Mouse (Mus musculus): ENCODE results near the gene Map7d3. TPM values are rescaled to one million over a fixed set of nuclear protein-coding genes. Genes with fewer than 3 reads are reported as not detected.

Map7d3 gene
- under 1 TPM in 1 of 2 experiments, not detected in 1; 0.16 TPM for total RNA-seq (2021)

- intact Hi-C loops (cut with DNase I), result no loop called here
- DNase-seq (ENCODE audit: extremely low spot score in 1 of 2, low spot score in 2 of 2), result peak in 1 of 2 experiments; percentile 20
Observed at GRCm38 (mm10) chrX:56821765-56822603, at the start of gene Map7d3. Gene Map7d3, minus strand, starts transcription at chrX:56822326.

DNA sequence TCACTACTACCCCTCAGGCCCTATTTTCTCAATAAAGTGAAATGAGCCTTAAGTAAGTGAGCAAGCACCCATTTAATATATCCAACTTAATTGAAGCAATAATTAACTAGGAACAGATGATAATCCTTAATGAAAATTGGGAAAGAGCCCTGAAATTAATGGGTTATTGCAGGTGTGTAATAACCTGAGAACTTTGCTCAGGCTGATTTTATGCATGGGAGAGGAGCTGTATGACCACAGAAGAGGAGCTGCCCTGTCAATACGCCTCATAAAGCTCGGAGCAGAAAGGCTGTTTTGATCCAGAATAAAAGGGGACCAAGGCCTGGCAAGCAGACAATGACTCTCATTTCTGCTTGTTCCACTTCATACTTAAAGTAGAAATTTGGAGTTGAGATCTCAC lies 47.7 kb upstream of the Map7d3 start, which contains the start of gene Adgrg4:
Adgrg4 (plus strand) TSS at position 301 of the 400 bp plus-strand sequence.
- intact Hi-C loops (cut with DNase I), result no loop called here
- no peak for DNase-seq (ENCODE audit: extremely low spot score in 1 of 2, low spot score in 2 of 2)

DNA sequence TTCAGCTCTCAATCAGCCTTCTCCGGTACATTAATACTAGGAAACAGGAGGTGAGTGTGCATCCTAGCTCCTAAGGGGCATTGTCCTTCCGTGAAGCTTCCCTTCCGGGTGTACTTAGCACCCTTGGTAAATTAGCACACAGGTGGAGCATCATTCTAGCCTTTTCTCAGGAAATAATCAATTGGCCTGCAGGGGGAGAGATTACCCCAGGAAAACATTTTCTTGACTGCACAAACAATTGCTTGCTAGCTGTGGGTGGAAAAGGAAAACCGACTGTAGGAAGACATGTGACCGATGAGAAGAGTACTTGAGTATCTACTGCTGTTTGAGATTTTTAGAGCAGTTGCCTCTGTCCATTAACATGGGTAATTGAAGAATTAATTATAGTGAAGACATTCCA lies 19.1 kb upstream of the Map7d3 start:
- intact Hi-C loops (cut with DNase I), result loop anchor here (10.0 kb wide), 2 partner anchors 204 to 284 kb away; partner anchors contain the start of gene Brs3
- no peak for DNase-seq (ENCODE audit: extremely low spot score in 1 of 2, low spot score in 2 of 2)

DNA sequence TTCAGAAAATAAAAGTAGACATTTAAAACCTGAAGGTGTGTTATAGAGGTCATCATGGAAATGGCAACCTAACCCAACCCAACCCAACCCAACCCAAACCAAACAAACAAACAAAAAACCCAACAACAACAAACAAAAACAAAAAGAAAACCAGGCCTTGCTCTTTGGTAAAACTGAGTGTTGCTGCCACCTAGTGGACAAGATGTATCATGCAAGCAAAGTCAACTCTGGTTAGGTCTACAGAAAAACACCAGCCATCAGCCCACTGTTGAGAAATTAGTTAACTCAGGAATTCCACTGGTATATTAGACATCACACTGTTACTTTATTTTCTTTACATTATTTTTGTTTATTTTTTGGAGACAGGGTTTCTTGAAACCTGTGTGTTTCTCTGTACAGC lies 17.2 kb upstream of the Map7d3 start:
- intact Hi-C loops (cut with DNase I), result no loop called here

DNA sequence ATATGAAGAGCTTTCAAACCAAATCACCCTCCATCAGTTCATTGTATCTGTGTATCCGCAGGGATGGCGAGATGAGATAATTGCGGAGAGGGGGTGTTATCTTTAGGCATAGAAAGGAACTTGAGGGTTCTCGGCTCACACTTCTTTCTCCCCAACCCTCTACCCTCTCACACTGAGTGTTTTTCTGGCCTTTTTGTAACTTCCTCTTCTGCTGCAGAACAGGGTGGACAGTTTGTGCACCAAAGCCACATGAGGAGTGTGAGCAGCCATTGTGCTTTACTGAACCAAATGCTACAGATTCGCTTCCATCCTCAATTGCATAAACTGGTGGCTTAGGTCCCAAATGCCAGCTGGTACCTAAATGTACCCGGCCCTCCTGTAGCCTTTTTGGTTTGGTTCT lies 13.7 kb upstream of the Map7d3 start:
- intact Hi-C loops (cut with DNase I), result no loop called here
- no peak for DNase-seq (ENCODE audit: extremely low spot score in 1 of 2, low spot score in 2 of 2)

More for the DNA sequence above, 17.2 kb upstream of the Map7d3 start:
- DNase-seq (ENCODE audit: extremely low spot score in 1 of 2, low spot score in 2 of 2), result no peak

DNA sequence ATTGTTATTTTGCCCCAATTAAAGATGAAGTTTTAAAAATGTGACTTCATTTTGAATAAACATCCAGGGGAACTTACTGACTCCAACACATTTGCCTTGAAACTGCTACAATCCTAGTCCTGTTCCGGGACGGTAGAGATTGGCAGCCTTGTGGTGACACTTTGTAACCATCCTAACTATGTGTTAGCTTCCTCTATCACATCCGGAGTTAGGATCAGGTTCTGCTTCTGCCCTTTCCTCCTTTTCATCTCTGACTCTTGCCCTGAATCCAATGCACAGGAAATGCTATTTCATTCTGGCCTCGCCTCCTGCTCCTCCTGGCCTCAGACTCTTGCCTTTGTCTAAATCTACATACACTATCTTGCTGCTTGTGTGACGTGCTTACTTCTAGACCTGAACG lies 5.4 kb upstream of the Map7d3 start:
- intact Hi-C loops (cut with DNase I), result no loop called here
- DNase-seq (ENCODE audit: extremely low spot score in 1 of 2, low spot score in 2 of 2), result no peak

DNA sequence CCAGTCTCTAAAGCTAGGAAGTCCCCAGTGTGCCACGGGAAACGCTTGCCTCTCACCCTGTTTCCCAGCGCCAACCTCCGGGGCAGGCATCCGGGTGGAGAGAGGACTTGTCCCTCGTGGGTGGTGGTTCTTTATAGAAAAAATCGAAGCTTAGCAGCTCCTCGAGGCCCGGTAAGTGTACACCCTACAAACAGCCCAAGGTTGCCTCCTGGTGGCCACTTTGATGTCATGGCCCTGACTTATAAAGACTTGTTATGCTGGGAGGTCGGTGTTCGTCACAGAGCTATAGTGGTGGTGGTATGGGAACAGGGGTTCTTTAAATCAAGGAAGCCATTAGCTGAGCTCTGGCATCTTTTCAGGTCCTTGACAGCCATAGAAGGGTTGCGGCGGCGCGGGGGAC lies 30.9 kb downstream of the Map7d3 start:
- intact Hi-C loops (cut with DNase I), result no loop called here
- DNase-seq (ENCODE audit: extremely low spot score in 1 of 2, low spot score in 2 of 2), result peak; percentile 5 to 55

DNA sequence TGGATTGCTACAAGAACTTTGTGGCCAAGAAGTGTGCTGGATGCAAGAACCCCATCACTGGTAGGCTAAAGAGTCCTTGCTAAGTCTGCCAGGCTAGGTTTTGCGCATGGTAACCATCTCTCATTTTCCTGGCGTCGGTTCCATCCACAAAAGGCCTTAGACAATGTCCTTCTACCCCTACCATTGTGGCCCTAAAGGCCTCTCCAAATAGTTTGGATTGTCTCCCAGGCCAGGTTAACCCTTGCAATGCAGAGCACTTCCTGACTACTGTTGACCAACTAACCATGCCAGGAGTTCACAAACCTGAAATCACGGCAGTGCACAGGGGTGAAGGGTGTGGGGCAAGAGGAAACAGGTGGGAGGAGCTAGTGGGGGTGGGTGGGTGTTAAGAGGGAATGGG lies 31.5 kb downstream of the Map7d3 start:
- intact Hi-C loops (cut with DNase I), result no loop called here
- DNase-seq (ENCODE audit: extremely low spot score in 1 of 2, low spot score in 2 of 2), result no peak

DNA sequence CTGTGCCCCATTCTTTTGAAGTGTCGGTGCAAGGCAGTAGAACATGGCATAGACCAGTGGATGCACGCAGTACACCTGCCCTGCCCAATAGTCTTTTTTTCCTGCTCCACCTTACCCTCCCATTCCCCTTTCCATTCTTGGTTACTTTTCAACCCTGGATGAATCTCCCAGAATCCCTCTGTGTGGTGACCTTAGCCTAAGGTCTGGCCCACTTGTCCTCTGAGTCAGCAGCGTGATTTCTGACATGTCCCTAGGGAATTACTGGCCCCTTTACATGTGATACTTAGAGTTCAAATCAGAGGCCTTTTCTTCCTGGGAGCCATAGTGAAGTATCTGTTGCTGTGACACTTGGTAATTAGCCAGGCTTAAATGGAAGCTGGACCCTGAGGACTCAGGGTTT lies 34.6 kb downstream of the Map7d3 start:
- intact Hi-C loops (cut with DNase I), result loop anchor here (5.0 kb wide), 1 partner anchor 135 kb away; no protein-coding TSS in a partner anchor

GRCm38 (mm10) chrX:56786281-56787061 lies 35.7 kb downstream of the Map7d3 start:
- no peak for DNase-seq (ENCODE audit: extremely low spot score in 1 of 2, low spot score in 2 of 2)
- intact Hi-C loops (cut with DNase I), result loop anchor here (5.0 kb wide), 1 partner anchor 134 kb away; no protein-coding TSS in a partner anchor

More for the DNA sequence above, 34.6 kb downstream of the Map7d3 start:
- no peak for DNase-seq (ENCODE audit: extremely low spot score in 1 of 2, low spot score in 2 of 2)

- no peak for DNase-seq (ENCODE audit: extremely low spot score in 1 of 2, low spot score in 2 of 2)
- intact Hi-C loops (cut with DNase I), result no loop called here
Observed at GRCm38 (mm10) chrX:56773329-56773728, 48.8 kb downstream of the Map7d3 start.

- intact Hi-C loops (cut with DNase I), result no loop called here
- no peak for DNase-seq (ENCODE audit: extremely low spot score in 1 of 2, low spot score in 2 of 2)
Observed at GRCm38 (mm10) chrX:56771751-56772150, 50.4 kb downstream of the Map7d3 start.

GRCm38 (mm10) chrX:56769838-56770237 lies 52.3 kb downstream of the Map7d3 start:
- no peak for DNase-seq (ENCODE audit: extremely low spot score in 1 of 2, low spot score in 2 of 2)
- intact Hi-C loops (cut with DNase I), result no loop called here

GRCm38 (mm10) chrX:56760257-56760760 lies 61.8 kb downstream of the Map7d3 start:
- intact Hi-C loops (cut with DNase I), result no loop called here
- no peak for DNase-seq (ENCODE audit: extremely low spot score in 1 of 2, low spot score in 2 of 2)

GRCm38 (mm10) chrX:56756352-56756751 lies 65.8 kb downstream of the Map7d3 start:
- intact Hi-C loops (cut with DNase I), result no loop called here
- DNase-seq (ENCODE audit: extremely low spot score in 1 of 2, low spot score in 2 of 2), result peak in 1 of 2 experiments; percentile 4

DNA sequence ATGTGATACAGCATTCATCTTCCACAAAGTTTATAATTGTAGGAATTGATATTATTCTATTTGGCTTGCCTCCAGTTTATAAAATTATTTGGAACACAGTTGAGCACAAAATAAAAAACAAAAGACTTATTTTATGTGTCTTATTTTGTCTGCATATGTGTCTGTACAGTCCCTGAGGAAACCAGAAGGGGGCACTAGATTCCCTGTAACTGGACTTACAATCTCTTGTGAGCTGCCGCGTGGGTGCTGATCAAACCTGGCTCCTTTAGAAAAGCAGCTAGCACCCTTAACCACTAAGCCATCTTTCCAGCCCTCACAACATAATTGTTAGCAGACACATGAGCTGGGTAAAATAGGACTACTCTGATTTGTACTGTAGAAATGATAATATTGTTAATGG lies 66.5 kb downstream of the Map7d3 start:
- DNase-seq (ENCODE audit: extremely low spot score in 1 of 2, low spot score in 2 of 2), result peak in 1 of 2 experiments; percentile 25
- intact Hi-C loops (cut with DNase I), result no loop called here

DNA sequence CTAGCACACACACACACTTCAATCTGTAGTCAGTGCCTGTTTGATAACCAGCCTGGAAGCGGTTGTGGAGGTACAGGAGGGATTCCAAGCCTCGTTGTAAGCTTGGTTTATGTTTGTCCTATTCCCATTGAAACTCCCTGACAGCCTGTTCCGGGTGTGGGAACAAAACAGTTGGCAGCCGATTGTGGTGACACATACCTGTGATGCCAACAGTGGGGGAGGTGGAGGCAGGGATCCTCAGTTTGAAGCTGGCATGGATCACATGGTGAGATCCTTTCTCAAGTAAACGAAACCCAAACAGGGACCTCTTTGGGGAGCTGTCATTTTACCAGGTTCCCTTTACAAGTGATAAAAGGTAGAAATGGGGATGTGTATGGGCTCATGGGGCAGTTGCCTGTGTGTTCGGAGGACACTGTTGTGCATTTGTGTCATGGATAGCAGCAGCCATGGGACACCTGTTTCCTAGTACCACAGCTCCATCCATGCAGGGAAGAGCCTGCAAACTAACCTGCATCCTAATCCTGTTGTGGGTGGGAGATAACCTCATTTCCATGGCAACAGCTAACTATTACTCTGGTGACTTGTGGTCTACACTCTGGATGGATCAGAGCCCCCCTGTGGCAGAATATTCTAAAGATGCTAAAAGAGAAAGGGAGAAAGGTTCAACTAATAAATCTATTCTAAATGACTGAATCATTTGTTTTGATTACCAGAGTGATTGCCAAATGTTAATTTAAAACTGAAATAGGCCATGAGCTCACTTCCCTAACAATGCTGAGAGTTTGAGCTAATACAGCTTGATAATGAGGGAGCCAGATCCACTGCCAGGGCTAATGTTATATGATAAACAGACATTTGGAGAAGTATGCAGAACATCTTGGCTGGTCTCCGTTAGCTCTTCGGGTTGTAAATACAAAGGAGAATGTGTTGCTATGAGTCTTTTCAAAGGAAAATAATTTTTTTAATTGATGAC lies 68.5 kb downstream of the Map7d3 start:
- intact Hi-C loops (cut with DNase I), result no loop called here
- DNase-seq (ENCODE audit: extremely low spot score in 1 of 2, low spot score in 2 of 2), result no peak

DNA sequence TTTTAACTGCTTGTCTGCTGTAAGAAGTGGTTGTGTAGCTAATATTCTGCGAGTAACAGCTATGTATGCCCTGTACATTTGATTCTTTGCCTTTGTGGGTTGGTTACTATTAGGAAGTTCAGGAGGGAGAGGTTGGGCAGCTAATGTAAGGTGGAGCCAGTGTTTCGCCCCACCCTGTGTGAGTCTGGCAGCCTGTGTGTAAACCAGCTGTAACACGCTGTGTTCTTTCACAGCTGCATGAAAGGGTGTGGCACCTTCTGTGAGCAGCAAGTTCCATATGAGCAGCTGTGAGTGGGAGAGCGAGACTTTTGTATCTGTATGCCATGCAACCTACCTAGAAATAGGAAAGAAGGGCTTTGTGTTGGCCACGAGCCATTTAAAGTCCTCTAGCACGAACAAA lies 70.0 kb downstream of the Map7d3 start:
- DNase-seq (ENCODE audit: extremely low spot score in 1 of 2, low spot score in 2 of 2), result no peak
- intact Hi-C loops (cut with DNase I), result no loop called here
